Mouse (Mus musculus) kidney, postnatal 36 days (tissue): ENCODE data around the gene Ankrd60.
A peak's percentile ranks its signal among the peaks of the same experiment; 100 is the strongest.

Source experiments
- DNase-seq, 2 experiments: peaks; one replicate each; pipeline ENCODE4 v3.0.0; 2021 to 2022; ENCODE audit warnings: mixed read lengths in 2 of 2

Gene Ankrd60

GRCm38 (mm10) chr2:173577669-173578557 lies at the start of gene Ankrd60:
Gene Ankrd60 (minus strand): TSS chr2:173578365.
- DNase-seq, result peak in 1 of 2 experiments; percentile 23

GRCm38 (mm10) chr2:173625786-173626185 lies 47.6 kb upstream of the Ankrd60 start:
- DNase-seq, result no peak

- no peak for DNase-seq
Observed at GRCm38 (mm10) chr2:173624667-173625066, 46.5 kb upstream of the Ankrd60 start.

GRCm38 (mm10) chr2:173622173-173622601 lies 44.0 kb upstream of the Ankrd60 start:
- no peak for DNase-seq

- no peak for DNase-seq
Observed at GRCm38 (mm10) chr2:173620645-173621044, 42.5 kb upstream of the Ankrd60 start.

- DNase-seq, result no peak
Observed at GRCm38 (mm10) chr2:173619132-173619531, 41.0 kb upstream of the Ankrd60 start.

- no peak for DNase-seq
Observed at GRCm38 (mm10) chr2:173616156-173616555, 38.0 kb upstream of the Ankrd60 start.

GRCm38 (mm10) chr2:173615378-173616081 lies 37.4 kb upstream of the Ankrd60 start:
- DNase-seq, result no peak

- DNase-seq, result no peak
Observed at GRCm38 (mm10) chr2:173608020-173608958, 30.1 kb upstream of the Ankrd60 start.

- DNase-seq, result no peak
Observed at GRCm38 (mm10) chr2:173606415-173606804, 28.2 kb upstream of the Ankrd60 start.

- no peak for DNase-seq
Observed at GRCm38 (mm10) chr2:173605713-173606414, 27.7 kb upstream of the Ankrd60 start.

GRCm38 (mm10) chr2:173601861-173602260 lies 23.7 kb upstream of the Ankrd60 start:
- no peak for DNase-seq

- peak in 1 of 2 experiments; percentile 27 for DNase-seq
Observed at GRCm38 (mm10) chr2:173595374-173595781, 17.2 kb upstream of the Ankrd60 start.

- no peak for DNase-seq
Observed at GRCm38 (mm10) chr2:173594313-173595063, 16.3 kb upstream of the Ankrd60 start.

GRCm38 (mm10) chr2:173593841-173594240 lies 15.7 kb upstream of the Ankrd60 start:
- DNase-seq, result no peak

- DNase-seq, result no peak
Observed at GRCm38 (mm10) chr2:173592781-173593180, 14.6 kb upstream of the Ankrd60 start.

GRCm38 (mm10) chr2:173587411-173587810 lies 9.2 kb upstream of the Ankrd60 start:
- no peak for DNase-seq

GRCm38 (mm10) chr2:173586118-173586968 lies 8.2 kb upstream of the Ankrd60 start:
- peak; percentile 48 to 83 for DNase-seq

- peak in 1 of 2 experiments; percentile 17 for DNase-seq
Observed at GRCm38 (mm10) chr2:173585387-173586117, 7.4 kb upstream of the Ankrd60 start.
